Mouse (Mus musculus) retina, postnatal 1 day (tissue): ENCODE measurements around the gene Bhlhe40.

ENCODE experiments used
- DNase-seq: peaks from one replicate; pipeline ENCODE4 v3.0.0-alpha.2; 2012

The Bhlhe40 gene

DNA sequence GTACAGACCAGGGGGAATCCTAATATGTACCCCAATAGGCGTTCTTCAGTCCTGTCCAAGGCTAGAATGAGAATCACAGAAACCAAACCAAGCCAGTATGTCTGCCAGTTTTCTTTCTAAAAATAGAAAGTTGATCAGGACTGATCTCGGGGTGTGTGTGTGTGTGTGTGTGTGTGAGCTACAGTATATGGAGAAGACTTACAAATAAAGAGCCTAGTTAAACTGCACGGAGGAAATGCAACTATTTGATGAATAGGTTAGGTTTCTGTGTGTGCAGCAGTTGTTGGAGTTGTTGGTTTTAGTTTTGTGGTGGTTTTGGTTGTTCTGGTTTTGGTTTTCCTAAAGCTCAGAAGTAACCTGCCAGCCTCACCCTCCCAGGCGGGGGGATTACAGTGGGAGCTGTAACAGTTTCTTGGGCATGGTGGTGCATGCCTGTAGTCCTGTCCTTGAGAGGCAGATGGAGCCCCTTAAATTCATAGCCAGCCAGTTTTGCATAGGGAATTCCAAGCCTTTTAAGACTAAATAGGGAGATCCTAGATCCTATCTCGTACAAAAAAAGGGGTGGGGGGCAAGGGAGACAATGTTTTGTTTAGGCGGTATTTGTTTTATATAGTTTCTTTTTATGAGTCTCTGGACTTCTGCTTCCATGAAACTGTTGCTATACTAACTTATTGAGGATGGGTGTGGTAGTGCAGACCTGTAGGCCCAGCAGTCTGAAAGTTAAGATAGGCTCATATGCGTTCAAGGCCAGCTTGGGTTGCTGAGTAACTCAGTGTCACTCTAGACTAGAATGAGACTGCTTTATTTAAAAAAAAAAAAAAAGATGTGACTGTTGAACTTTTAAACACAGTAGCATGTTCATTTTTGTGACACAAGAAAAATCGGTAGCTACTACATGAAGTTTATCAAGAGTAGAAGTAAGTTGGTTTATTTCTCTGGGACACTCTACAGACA is 3.1 kb downstream of the Bhlhe40 start:
- no peak for DNase-seq

DNA sequence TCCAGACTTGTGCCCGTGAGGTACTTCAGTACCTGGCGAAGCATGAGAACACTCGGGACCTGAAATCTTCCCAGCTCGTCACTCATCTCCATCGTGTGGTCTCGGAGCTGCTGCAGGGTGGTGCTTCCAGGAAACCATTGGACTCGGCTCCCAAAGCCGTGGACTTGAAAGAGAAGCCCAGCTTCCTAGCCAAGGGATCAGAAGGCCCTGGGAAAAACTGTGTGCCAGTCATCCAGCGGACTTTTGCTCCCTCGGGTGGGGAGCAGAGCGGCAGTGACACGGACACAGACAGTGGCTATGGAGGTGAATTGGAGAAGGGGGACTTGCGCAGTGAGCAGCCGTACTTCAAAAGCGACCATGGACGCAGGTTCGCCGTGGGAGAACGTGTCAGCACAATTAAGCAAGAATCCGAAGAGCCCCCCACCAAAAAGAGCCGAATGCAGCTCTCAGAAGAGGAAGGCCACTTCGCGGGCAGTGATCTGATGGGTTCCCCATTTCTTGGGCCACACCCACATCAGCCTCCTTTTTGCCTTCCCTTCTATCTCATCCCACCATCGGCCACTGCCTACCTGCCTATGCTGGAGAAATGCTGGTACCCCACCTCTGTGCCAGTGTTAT is 4.2 kb downstream of the Bhlhe40 start:
- DNase-seq = no peak

DNA sequence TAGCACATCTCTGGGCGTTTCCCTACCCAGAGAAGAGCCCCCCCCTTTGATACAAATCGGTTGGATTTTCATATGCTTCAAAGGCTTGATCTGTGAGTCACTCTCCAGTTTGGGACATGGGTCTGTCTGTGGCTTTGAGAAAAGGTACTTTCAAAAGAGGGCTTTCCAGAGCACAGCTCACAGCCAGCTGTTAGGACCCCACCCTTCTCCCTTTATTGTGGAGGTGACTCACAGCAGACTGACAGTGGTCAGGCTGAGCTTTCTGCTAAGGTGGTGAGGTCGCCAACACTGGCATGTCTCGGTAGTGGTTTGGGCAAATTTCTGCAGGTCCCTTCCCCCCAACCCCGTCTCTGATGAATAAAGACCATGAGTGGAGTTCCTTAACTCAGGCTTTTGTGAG is 5.2 kb downstream of the Bhlhe40 start:
- no peak for DNase-seq

GRCm38 (mm10) chr6:108666648-108667488 is 6.4 kb downstream of the Bhlhe40 start:
- no peak for DNase-seq

DNA sequence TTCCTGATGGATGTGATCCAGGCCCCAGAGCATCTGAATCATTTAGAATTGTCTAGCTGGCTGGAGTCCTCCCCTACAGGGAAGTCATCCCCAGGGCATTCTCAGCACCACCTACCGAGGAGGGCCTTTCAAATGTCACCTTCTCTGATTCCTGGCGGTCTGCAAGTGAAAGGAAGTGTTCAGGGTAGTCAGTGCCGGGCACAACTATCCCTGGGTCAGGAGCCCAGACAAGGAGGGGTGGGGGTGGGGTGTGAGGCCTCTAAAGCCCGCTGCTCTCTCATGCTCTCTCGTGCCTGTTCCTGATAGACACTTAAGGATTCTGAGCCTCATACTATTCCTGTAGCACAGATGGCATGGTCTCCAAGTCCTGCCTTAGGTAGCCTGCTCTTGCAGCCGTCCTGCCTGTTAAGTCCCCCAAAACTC is 7.2 kb downstream of the Bhlhe40 start:
- peak; percentile 27 for DNase-seq

DNA sequence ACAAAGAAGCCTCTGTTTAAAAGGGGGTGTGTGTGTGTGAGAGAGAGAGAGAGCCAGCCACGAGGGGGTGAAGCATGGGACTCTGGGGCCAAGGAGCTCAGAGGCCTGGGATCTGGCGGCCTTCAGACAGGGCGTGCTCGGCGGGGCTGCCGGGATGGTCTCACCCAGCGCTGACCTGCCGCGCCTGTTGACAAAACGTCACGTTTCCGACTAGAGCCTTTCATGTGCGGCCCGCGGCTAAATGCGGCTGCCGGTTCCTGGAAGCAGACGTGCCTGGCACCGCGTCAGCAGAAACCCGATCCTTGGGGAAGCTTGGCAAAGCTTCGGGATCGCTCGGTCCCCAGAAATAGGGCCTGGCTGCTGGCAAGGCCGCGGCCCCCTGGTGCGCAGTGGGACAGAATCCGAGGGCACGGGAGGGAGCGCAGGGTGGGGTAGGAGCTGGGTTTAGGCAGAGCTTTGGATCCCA is 7.9 kb downstream of the Bhlhe40 start:
- peak; percentile 84 for DNase-seq

GRCm38 (mm10) chr6:108670276-108670675 is 9.8 kb downstream of the Bhlhe40 start:
- DNase-seq = no peak

GRCm38 (mm10) chr6:108670821-108671220 is 10.4 kb downstream of the Bhlhe40 start:
- no peak for DNase-seq

DNA sequence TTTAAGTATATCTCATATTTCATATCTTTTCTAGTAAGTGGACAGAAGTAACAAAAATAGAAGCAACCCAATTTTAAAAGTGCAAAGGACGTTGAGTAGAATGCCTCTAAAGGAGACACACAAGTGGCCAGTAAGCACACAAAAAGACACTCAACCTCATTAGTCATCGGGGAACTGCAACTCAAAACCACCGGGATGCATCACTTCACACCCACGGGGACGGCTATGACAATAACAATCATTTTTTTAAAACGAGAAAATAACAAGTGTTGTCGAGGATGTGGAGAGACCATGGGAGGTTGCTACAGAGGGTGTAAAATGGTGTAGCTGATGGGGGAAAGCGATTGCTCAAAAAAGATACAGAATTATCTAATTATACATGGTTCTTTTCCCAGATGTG is 11.7 kb downstream of the Bhlhe40 start:
- DNase-seq = no peak

DNA sequence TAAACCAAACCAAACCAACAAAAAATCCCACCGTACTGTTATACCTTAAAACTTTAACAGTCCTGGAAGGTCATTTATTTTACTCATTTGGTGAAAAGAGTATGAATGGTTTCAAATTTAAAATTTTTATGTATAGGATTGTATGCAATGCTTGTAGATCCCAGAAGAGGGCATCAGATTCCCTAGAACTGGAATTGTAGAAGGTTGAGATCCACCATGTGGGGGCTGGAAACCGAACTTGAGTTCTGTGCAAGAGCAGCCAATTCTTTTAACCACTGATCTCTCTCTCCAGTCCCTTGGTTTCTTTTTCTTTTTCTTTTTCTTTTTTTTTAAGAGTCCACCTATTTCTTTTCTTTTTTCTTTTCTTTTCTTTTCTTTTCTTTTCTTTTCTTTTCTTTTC is 13.8 kb downstream of the Bhlhe40 start:
- DNase-seq = no peak

DNA sequence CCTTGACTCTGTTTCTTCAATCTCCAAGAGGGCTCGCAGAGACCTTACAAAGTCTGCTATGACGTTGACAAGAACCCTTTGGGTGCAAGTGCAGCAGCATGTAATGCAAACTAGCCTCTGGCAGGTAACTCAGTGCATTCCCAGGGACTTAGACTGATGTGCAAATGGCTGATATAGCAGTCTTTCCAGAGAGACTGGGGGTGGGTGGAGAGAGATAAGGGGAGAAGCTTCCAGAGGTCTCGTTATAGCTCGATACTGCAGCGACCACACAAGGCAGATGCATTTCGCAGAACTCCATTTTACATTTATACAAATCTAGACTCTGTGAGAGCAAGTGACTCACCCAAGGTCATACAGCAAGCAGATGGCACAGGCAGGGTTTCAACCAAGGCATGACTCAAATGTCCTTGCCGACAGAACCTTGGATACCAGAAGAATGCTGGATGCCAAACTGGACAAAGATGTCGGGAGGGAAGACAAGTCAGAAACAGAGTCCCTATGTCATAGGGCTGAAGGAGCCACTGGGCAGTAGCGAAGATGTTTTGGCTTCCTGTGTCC is 16.4 kb downstream of the Bhlhe40 start:
- no peak for DNase-seq

GRCm38 (mm10) chr6:108677697-108678096 is 17.3 kb downstream of the Bhlhe40 start:
- DNase-seq = no peak

GRCm38 (mm10) chr6:108678227-108678626 is 17.8 kb downstream of the Bhlhe40 start:
- DNase-seq = no peak

GRCm38 (mm10) chr6:108680503-108680902 is 20.1 kb downstream of the Bhlhe40 start:
- no peak for DNase-seq

DNA sequence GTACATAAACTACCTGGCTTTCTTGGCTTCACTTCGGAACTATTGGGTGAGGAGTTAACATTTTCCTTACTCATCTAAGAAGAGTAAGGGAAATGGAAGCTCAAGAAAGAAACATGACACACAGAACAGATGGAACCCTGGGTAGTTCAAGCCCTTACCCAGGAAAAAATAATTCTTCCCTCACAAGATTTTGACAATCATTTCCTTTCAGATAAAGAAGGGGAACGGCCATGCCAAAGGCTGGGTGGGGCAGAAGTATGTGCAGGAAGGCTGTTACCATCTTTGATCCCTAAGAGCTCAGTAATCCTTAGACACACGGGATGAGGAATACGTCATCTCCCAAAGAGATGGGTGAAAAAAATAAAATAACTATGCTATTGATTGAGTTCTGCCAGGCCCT is 20.7 kb downstream of the Bhlhe40 start:
- DNase-seq = no peak

GRCm38 (mm10) chr6:108683140-108683539 is 22.7 kb downstream of the Bhlhe40 start:
- no peak for DNase-seq

DNA sequence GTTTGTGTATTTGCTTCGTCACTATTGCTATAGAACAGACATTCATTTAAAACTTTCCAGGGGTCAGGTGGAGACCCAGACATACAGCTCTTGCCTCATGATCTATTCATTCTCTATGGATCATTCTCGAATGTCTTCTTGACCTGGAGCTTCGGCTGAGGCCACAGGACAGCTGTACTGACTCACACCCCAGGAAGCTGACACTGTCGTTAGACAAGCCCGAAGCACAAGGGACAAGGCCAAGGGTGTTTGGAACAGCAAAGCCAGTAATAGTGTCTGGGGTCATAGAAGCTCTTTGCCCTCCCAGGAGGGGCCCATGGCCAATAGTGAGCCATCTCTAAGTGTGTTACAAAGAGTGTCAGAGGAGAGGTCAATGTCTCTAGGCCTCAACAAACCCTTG is 24.0 kb downstream of the Bhlhe40 start:
- DNase-seq = no peak

DNA sequence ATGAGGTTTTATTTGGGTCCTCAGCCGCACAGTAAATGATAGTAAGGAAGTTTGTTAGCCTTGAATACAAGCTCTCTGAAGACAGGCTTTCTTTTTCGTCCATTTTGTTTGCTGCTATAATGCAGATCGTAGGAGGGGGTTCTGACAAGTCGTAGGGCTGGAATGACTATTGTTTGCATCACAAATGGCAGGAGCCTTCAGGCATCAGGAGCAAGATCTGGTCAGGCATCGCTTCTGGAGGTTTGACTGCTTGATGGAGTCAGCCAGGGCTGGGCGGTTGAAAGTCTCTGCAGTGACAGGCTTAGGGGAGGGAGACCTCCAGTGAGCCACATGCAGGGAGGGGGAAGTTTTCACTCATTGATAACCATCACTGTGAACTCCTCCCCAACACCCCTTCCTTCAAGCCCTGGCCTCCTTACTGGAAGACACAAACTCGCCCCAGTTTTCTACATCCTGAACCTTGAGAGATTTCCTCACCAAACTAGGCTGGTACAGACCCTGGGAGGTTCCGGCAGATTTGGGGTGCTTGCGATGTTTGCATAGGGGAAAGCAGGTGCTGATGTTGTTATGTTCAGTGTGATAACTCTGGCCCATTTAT is 25.4 kb downstream of the Bhlhe40 start:
- no peak for DNase-seq

GRCm38 (mm10) chr6:108686930-108687329 is 26.5 kb downstream of the Bhlhe40 start:
- no peak for DNase-seq

DNA sequence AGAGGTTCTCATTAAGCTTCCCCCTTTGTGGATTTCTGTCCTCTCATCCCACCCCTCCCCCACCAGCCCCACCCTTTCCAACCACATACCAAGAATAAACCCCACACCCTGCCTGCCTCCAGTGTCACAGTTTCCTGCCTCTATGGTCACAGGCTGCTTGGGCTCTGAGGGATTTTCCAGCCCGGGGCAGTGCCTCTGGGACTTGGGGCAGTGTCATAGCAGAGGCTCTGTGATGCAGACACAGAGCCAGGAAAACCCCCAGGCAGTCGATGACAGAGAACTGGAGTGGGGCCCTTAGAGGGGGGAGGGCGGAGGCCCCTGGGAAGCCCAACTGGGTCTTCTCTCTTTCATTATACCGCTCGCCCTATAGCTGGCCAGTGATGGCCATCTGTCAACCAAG is 27.9 kb downstream of the Bhlhe40 start:
- DNase-seq = no peak

DNA sequence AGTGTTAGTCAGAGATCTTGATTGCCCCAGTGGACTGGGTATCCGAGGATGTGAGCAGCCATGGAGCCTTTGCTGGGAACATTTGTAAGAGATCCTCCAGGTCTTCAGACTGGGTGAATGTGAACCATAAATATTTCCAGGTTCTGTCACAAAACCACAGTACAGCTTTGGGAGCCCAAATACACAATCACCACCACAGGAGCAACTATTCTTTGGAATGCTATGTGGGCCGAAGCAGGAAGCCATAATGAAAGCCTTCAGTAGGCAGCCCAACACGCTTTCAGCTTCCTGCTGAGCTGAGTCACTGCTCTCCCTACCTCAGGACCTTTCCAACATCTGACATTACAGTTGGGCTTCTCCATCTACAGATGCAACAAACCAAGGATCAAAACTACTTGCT is 32.6 kb downstream of the Bhlhe40 start:
- no peak for DNase-seq

DNA sequence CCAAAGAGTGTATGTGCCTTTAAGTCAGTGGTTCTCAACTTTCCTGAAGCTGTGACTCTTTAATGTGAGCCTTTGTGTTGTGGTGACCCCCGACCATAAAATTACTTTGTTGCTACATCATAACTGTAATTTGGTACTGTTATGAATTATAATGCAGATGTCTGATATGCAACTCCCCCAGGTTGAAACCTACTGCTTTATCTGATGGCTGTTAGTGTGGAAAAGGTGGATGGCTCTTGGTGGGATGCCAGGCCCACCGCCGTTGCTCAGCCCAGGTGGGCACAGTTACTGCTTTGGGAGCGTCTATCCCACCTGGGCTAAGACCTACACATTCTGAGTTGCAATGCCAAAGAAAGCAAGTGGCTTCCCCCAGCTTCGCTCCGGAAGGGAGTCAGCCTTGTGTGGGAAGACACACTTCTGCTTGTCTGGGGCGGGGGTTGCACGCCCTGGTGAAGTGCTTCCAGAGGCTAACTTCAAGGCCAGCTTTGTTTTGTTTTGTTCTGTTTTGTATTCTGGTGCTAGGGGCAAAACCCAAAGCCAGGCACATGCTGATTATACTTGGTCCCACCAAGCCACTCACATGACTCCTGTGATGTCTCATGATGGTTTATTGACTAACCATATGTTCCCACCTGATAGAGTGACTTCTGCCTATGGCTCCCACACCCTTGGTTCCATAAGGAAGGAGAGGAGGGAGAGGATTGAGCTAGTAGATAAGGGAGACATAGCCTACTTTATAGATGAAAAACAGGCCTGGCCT is 34.7 kb downstream of the Bhlhe40 start:
- DNase-seq = no peak
